Mouse (Mus musculus) heart, embryonic 11.5 days (tissue): ENCODE data around the gene Atp6v1g2. TPM values are rescaled to one million over a fixed set of nuclear protein-coding genes. Genes with fewer than 3 reads are reported as not detected.
A peak's percentile ranks its signal among the peaks of the same experiment; 100 is the strongest.
"Not testable (repeated sequence)": the region's sequence is repeated elsewhere in the genome, so short reads cannot be mapped to it uniquely, and the experiment has no call there.

ENCODE experiments used
- ATAC-seq: fragments of 200-750 bp; cut with Nextera tagmentation; replicated peaks from 2 replicates; pipeline ENCODE4 v1.8.0; 2017; ENCODE audit warnings: moderate library complexity; ENCODE audit not compliant: insufficient number of reproducible peaks, low FRiP score, low TSS enrichment
- H3K27ac ChIP-seq: fragments of 300-500 bp; sonication (generic); 2 replicates; pipeline ENCODE4 v1.5.1; 2014; ENCODE audit warnings: mild to moderate bottlenecking, low read depth, low read length
- H3K27me3 ChIP-seq: fragments of 300-500 bp; sonication (generic); 2 replicates; pipeline ENCODE4 v1.6.1; 2014; ENCODE audit warnings: mild to moderate bottlenecking, low read length, mixed read lengths; ENCODE audit not compliant: control insufficient read depth, insufficient read depth
- H3K36me3 ChIP-seq: fragments of 300-500 bp; sonication (generic); 2 replicates; pipeline ENCODE4 v1.6.1; 2014; ENCODE audit warnings: mild to moderate bottlenecking, low read length, moderate library complexity, mixed read lengths; ENCODE audit not compliant: control insufficient read depth, insufficient read depth
- H3K4me1 ChIP-seq: fragments of 300-500 bp; sonication (generic); 2 replicates; pipeline ENCODE4 v1.6.1; 2014; ENCODE audit warnings: low read length; ENCODE audit not compliant: control insufficient read depth, insufficient read depth
- H3K4me2 ChIP-seq: fragments of 300-500 bp; sonication (generic); 2 replicates; pipeline ENCODE4 v1.6.1; 2014; ENCODE audit warnings: mild to moderate bottlenecking, moderate library complexity
- H3K4me3 ChIP-seq: fragments of 300-500 bp; sonication (generic); 2 replicates; pipeline ENCODE4 v1.5.1; 2014; ENCODE audit warnings: low read depth, low read length
- H3K9ac ChIP-seq: fragments of 300-500 bp; sonication (generic); 2 replicates; pipeline ENCODE4 v1.6.1; 2014; ENCODE audit warnings: mild to moderate bottlenecking, low read depth, low read length, moderate library complexity
- H3K9me3 ChIP-seq: fragments of 300-500 bp; sonication (generic); replicated peaks from 2 replicates; pipeline ENCODE4 v1.6.1; 2016; ENCODE audit warnings: low read length; ENCODE audit not compliant: control insufficient read depth
- WGBS: fragments of 180-500 bp; shearing (Covaris S2); extraction: QIAGEN DNeasy Blood & Tissue Kit; methylation state at CpG from one replicate; pipeline ENCODE4 v1.1.7; 2014; ENCODE audit not compliant: insufficient replicate concordance; 5-methylcytosine and 5-hydroxymethylcytosine counted together
- polyA plus RNA-seq: library from polyadenylated mRNA; unstranded; fragments of >200 nt; fragmentation: Nextera tagmentation; extraction: Ambion mirVana; gene quantifications from 2 replicates; pipeline ENCODE4 v1.2.1, GENCODE M21; 2014

Gene Atp6v1g2
- polyA plus RNA-seq, 1 experiment from 2014 or later: 10.1 TPM

DNA sequence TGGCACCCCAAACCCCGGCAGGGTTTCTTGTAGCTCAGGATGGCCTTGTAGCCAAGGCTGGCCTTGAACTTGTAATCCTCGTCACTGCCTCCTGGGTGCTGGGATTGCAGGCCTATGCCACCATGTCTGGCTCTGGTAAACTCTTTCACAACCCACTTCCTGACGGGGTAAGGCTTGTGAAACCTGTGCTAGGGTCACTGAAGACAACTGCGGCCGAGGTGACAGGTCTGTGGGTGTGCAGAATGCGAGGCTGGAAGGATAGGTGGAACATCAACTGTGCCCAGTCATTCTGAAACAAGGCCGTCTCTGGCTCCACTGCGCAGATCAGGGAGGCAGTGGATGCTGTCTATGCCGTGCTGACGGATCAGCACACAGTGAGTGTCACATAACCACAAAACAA lies 2.4 kb upstream of the Atp6v1g2 start:
- peaks cover 15% of the 10 kb centered on the region; the same call in 1 of the 2 replicates for H3K36me3 ChIP-seq
- peaks cover 13% of the 10 kb centered on the region for H3K4me1 ChIP-seq

DNA sequence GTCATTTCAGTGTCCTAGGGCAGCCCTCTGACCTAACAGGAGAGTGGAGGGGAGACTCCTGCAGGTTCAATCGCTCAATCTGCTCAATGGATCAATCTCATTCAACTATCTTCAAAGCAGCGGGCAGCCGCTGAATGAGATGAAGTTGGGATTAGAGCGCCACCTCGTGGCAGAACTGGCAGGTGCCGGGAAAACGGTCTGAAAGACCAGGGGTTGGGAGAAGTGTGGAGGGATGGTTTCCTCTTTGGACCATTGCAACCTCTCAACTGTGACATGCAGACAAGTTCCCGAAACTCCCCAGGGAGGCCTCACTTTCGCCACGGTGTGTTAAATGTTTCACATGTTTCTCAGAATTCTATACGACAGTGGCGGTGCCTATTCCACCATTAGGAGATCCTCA lies 1.4 kb upstream of the Atp6v1g2 start:
- no peak overlapping the region for H3K4me3 ChIP-seq
- H3K27me3 ChIP-seq: no peaks in the 10 kb centered on the region
- 15% methylated on average over 12 of the region's 12 CpGs for WGBS
- no peak overlapping the region for H3K27ac ChIP-seq
- H3K9me3 ChIP-seq: no peaks in the 10 kb centered on the region
- H3K36me3 ChIP-seq: peaks cover 15% of the 10 kb centered on the region; the same call in 1 of the 2 replicates
- peaks cover 16% of the 10 kb centered on the region for H3K4me1 ChIP-seq
- no peak for ATAC-seq
- H3K4me2 ChIP-seq: no peak overlapping the region; the same call in 1 of the 2 replicates
- no peak overlapping the region for H3K9ac ChIP-seq

More for the DNA sequence above, 2.4 kb upstream of the Atp6v1g2 start:
- Histone ChIP-seq H3K4me3 (no peak overlapping the region), H3K9me3 (no peaks in the 10 kb centered on the region), H3K27ac (no peak overlapping the region), H3K27me3 (no peaks in the 10 kb centered on the region), H3K9ac (no peak overlapping the region), H3K4me2 (no peak overlapping the region)
- 90% methylated on average over 10 of the region's 10 CpGs for WGBS
- no peak for ATAC-seq

DNA sequence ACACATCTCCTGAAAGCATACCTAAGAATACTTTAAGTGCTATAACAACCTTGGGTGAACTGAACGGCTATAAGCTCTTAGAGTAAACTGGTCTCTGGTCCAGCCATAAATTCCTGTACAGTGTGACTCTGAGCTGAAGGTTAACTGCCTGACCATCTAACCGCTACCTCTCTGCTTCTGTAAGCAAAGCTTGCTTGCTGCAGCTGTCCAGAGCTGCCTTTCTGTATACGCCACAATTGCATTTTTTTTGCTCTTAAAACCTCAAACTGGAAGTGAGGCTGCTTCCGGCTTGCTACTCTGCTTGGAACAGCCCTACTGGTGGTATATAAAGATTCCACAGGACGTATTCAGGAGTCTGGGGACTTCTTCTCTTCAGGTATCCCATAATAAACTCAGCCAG lies 801 bp upstream of the Atp6v1g2 start:
- Histone ChIP-seq H3K27me3 (no peaks in the 10 kb centered on the region), H3K27ac (no peak overlapping the region), H3K4me1 (peaks cover 16% of the 10 kb centered on the region), H3K36me3 (peaks cover 15% of the 10 kb centered on the region; the same call in 1 of the 2 replicates), H3K4me3 (no peak overlapping the region), H3K4me2 (no peak overlapping the region), H3K9ac (no peak overlapping the region), H3K9me3 (no peaks in the 10 kb centered on the region)
- WGBS: 82% methylated on average over 5 of the region's 5 CpGs
- ATAC-seq: no peak

DNA sequence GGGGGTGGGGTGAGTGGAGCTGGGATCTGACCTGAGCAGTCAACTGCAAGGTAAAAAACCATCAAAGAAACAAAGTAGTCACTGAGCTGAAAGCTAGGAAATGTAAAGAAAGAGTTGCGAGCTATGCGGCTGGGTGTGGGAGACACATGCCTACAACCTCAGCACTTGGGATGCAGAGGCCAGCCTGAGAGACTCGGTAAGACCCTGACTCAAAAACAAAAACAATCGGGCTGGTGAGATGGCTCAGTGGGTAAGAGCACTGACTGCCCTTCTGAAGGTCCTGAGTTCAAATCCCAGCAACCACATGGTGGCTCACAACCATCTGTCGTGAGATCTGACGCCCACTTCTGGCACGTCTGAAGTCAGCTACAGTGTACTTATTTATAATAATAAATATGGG lies 630 bp downstream of the Atp6v1g2 start:
- ATAC-seq, H3K36me3 ChIP-seq, H3K27me3 ChIP-seq, H3K9ac ChIP-seq, H3K9me3 ChIP-seq: not testable (repeated sequence)
- 83% methylated on average over 7 of the region's 7 CpGs for WGBS
- Histone ChIP-seq H3K4me1 (peaks cover 16% of the 10 kb centered on the region), H3K4me3 (peak overlapping the region; percentile 67), H3K27ac (peak overlapping the region; percentile 83), H3K4me2 (peak overlapping the region; percentile 90)

GRCm38 (mm10) chr17:35234903-35235302 lies 1.4 kb downstream of the Atp6v1g2 start:
- H3K9me3 ChIP-seq: no peaks in the 10 kb centered on the region
- 6% methylated on average over 28 of the region's 31 CpGs for WGBS
- peaks cover 16% of the 10 kb centered on the region for H3K4me1 ChIP-seq
- peak overlapping the region; percentile 96 for H3K27ac ChIP-seq
- peak overlapping the region; percentile 67 for H3K4me3 ChIP-seq
- peak overlapping the region; percentile 93 for H3K9ac ChIP-seq
- H3K36me3 ChIP-seq: 0 out of 2 replicates have a peak, but pooled peaks cover 5% of the 10 kb centered on the region
- peak overlapping the region; percentile 90 for H3K4me2 ChIP-seq
- no peaks in the 10 kb centered on the region for H3K27me3 ChIP-seq
- ATAC-seq: peak; percentile 6; the same call in 1 of the 2 replicates

DNA sequence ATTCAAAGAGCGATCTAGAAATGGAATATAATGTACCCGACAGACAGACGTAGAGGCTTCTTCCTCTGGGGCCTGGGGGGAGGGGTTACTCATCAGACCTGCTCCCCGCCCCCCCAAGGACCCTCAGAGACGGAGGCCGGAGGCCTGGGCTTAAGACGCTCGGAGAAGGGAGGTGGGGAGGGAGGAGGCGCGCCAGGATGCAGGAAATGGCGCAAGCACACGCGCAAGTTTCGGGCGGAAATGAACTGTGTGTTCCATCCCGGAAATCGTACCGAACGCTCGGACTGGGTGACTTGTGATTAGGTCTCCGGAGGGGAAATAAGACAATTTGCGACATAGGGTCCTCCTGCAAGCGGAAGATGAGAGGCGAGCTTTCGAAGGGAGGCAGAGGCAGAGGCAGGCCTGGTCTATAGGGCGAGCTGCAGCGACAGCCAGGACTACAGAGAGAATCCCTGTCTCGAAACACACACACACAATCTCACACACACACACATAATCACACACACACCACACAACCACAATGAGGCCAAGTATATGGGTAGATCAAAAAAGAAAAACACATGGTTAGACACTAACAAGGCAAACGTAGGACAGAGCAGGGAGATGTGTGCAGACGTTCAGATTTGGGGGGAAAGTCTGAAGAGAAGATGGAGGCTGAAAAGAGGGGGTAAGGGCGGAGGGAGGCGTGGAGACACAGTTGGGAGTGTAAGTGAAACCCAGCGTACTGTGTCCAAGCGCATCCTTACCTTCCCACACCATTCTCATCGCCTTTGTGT lies 2.3 kb downstream of the Atp6v1g2 start, which contains the start of gene Nfkbil1:
Gene Nfkbil1 (minus strand): TSS at position 179 of the 776 bp plus-strand sequence.
- WGBS: 0% methylated on average over 35 of the region's 35 CpGs
- H3K4me1 ChIP-seq: peaks cover 21% of the 10 kb centered on the region
- peak; percentile 76 for ATAC-seq
- peak within 1 kb of the TSS; percentile 96 for H3K27ac ChIP-seq
- 0 out of 2 replicates have a peak, but pooled peaks cover 1% of the 10 kb centered on the region for H3K36me3 ChIP-seq
- H3K27me3 ChIP-seq: no peaks in the 10 kb centered on the region
- H3K9ac ChIP-seq: peak within 1 kb of the TSS; percentile 93
- H3K9me3 ChIP-seq: no peaks in the 10 kb centered on the region
- peak within 1 kb of the TSS; percentile 90 for H3K4me2 ChIP-seq
- peak within 1 kb of the TSS; percentile 67 for H3K4me3 ChIP-seq

- no peaks in the 10 kb centered on the region for H3K9me3 ChIP-seq
- peak overlapping the region; percentile 96 for H3K27ac ChIP-seq
- peak overlapping the region; percentile 67 for H3K4me3 ChIP-seq
- under 1% methylated on average over 18 of the region's 18 CpGs for WGBS
- H3K36me3 ChIP-seq: no peaks in the 10 kb centered on the region
- H3K9ac ChIP-seq: peak overlapping the region; percentile 93
- no peaks in the 10 kb centered on the region for H3K27me3 ChIP-seq
- peak overlapping the region; percentile 90 for H3K4me2 ChIP-seq
- ATAC-seq: peak; percentile 61
- peaks cover 23% of the 10 kb centered on the region for H3K4me1 ChIP-seq
Observed at GRCm38 (mm10) chr17:35236390-35236746, 2.9 kb downstream of the Atp6v1g2 start.

- no peaks in the 10 kb centered on the region for H3K36me3 ChIP-seq
- no peak for ATAC-seq
- H3K9ac ChIP-seq: no peak overlapping the region
- 69% methylated on average over 9 of the region's 9 CpGs for WGBS
- no peak overlapping the region for H3K27ac ChIP-seq
- peaks cover 23% of the 10 kb centered on the region for H3K4me1 ChIP-seq
- no peaks in the 10 kb centered on the region for H3K27me3 ChIP-seq
- no peaks in the 10 kb centered on the region for H3K9me3 ChIP-seq
- no peak overlapping the region; the same call in 1 of the 2 replicates for H3K4me2 ChIP-seq
- H3K4me3 ChIP-seq: no peak overlapping the region
Observed at GRCm38 (mm10) chr17:35236996-35237395, 3.5 kb downstream of the Atp6v1g2 start.
